Mouse (Mus musculus) heart, embryonic 14.5 days (tissue): ENCODE data around the gene Ms4a18. TPM values are rescaled to one million over a fixed set of nuclear protein-coding genes. Genes with fewer than 3 reads are reported as not detected.

Experiments
- ATAC-seq: fragments of 200-750 bp; cut with Nextera tagmentation; 2 replicates; pipeline ENCODE4 v1.8.0; 2017; ENCODE audit warnings: low read depth, moderate TSS enrichment; ENCODE audit not compliant: insufficient number of reproducible peaks, insufficient read depth, low FRiP score
- H3K27ac ChIP-seq, 2 experiments: fragments of 200-500 bp in 1 of 2; fragments of 300-500 bp in 1 of 2; sonication (generic) in 1 of 2; replicated peaks in 1 of 2; 2 replicates each; pipeline ENCODE4 v1.5.1; 2012 to 2014; ENCODE audit warnings: low read depth in 2 of 2, low read length in 2 of 2, control low read depth in 1 of 2, mild to moderate bottlenecking in 1 of 2, mixed read lengths in 1 of 2; ENCODE audit not compliant: control insufficient read depth in 1 of 2, insufficient read depth in 1 of 2
- H3K27me3 ChIP-seq: fragments of 300-500 bp; sonication (generic); 2 replicates; pipeline ENCODE4 v1.6.1; 2014; ENCODE audit warnings: mild to moderate bottlenecking, low read length, control low read depth; ENCODE audit not compliant: control insufficient read depth, insufficient read depth
- H3K36me3 ChIP-seq: fragments of 300-500 bp; sonication (generic); 2 replicates; pipeline ENCODE4 v1.6.1; 2014; ENCODE audit warnings: mild to moderate bottlenecking, control low read depth, low read length, mixed read lengths; ENCODE audit not compliant: control insufficient read depth, insufficient read depth
- H3K4me1 ChIP-seq, 2 experiments: fragments of 200-500 bp in 1 of 2; fragments of 300-500 bp in 1 of 2; sonication (generic) in 1 of 2; 2 replicates each; pipeline ENCODE4 v1.6.1; 2012 to 2014; ENCODE audit warnings: low read length in 2 of 2, control low read depth in 1 of 2, mixed read lengths in 1 of 2; ENCODE audit not compliant: control insufficient read depth in 2 of 2, insufficient read depth in 2 of 2
- H3K4me2 ChIP-seq: fragments of 300-500 bp; sonication (generic); 2 replicates; pipeline ENCODE4 v1.6.1; 2014; ENCODE audit warnings: mild to moderate bottlenecking, low read length
- H3K4me3 ChIP-seq, 2 experiments: fragments of 200-500 bp in 1 of 2; fragments of 300-500 bp in 1 of 2; sonication (generic) in 1 of 2; 2 replicates each; pipeline ENCODE4 v1.5.1; 2012 to 2014; ENCODE audit warnings: low read length in 2 of 2, mild to moderate bottlenecking in 2 of 2, control low read depth in 1 of 2, low read depth in 1 of 2, moderate library complexity in 1 of 2; ENCODE audit not compliant: control insufficient read depth in 1 of 2, insufficient read depth in 1 of 2
- H3K9ac ChIP-seq: fragments of 300-500 bp; sonication (generic); 2 replicates; pipeline ENCODE4 v1.6.1; 2014; ENCODE audit warnings: mild to moderate bottlenecking, low read length
- H3K9me3 ChIP-seq: fragments of 300-500 bp; sonication (generic); 2 replicates; pipeline ENCODE4 v1.6.1; 2016; ENCODE audit warnings: low read length, control low read depth; ENCODE audit not compliant: control insufficient read depth
- WGBS: fragments of 180-500 bp; shearing (Covaris S2); extraction: QIAGEN DNeasy Blood & Tissue Kit; methylation state at CpG from one replicate; pipeline ENCODE4 v1.1.7; 2014; 5-methylcytosine and 5-hydroxymethylcytosine counted together
- polyA plus RNA-seq: library from polyadenylated mRNA; unstranded; fragments of >200 nt; fragmentation: Nextera tagmentation; extraction: Ambion mirVana; gene quantifications from 2 replicates; pipeline ENCODE4 v1.2.1, GENCODE M21; 2014

The Ms4a18 gene
- polyA plus RNA-seq, 1 experiment from 2014 or later: not detected

- Histone ChIP-seq H3K4me1 (peaks cover 23 to 40% of the 10 kb centered on the region in 2 experiments), H3K27me3 (no peaks in the 10 kb centered on the region), H3K36me3 (peaks cover 17% of the 10 kb centered on the region), H3K4me3 (peak overlapping the region; percentile 25 to 73), H3K9ac (peak overlapping the region; percentile 69), H3K4me2 (peak overlapping the region; percentile 99), H3K9me3 (no peaks in the 10 kb centered on the region), H3K27ac (peak overlapping the region; percentile 10 to 39; a peak in 2 of 4 replicates)
- WGBS: 29% methylated on average over 9 of the region's 9 CpGs
- no peak for ATAC-seq
These were observed 68.3 kb downstream of the Ms4a18 start for GRCm38 (mm10) chr19:10949558-10949957.

- WGBS: under 1% methylated on average over 30 of the region's 30 CpGs
- H3K4me2 ChIP-seq: peak within 1 kb of the TSS; percentile 99
- H3K9me3 ChIP-seq: no peaks in the 10 kb centered on the region
- peaks cover 23 to 40% of the 10 kb centered on the region in 2 experiments for H3K4me1 ChIP-seq
- peak within 1 kb of the TSS; percentile 73 to 84 for H3K4me3 ChIP-seq
- no peaks in the 10 kb centered on the region for H3K27me3 ChIP-seq
- H3K27ac ChIP-seq: peak within 1 kb of the TSS; percentile 14 to 39; a peak in 2 of 4 replicates
- peak; percentile 93 for ATAC-seq
- H3K36me3 ChIP-seq: peaks cover 21% of the 10 kb centered on the region
- H3K9ac ChIP-seq: peak within 1 kb of the TSS; percentile 86
These were observed 68.7 kb downstream of the Ms4a18 start, which contains the start of gene Ccdc86 for GRCm38 (mm10) chr19:10949112-10949511. Gene Ccdc86, minus strand, starts transcription at chr19:10949266.

GRCm38 (mm10) chr19:10948416-10948815 is 69.4 kb downstream of the Ms4a18 start:
- Histone ChIP-seq H3K9me3 (no peaks in the 10 kb centered on the region), H3K36me3 (peaks cover 28% of the 10 kb centered on the region), H3K4me2 (peak overlapping the region; percentile 99), H3K4me1 (peaks cover 23 to 40% of the 10 kb centered on the region in 2 experiments), H3K27ac (no peak overlapping the region), H3K4me3 (peak overlapping the region; percentile 73 to 84), H3K9ac (peak overlapping the region; percentile 86), H3K27me3 (no peaks in the 10 kb centered on the region)
- 0% methylated on average over 20 of the region's 20 CpGs for WGBS
- no peak for ATAC-seq

- Histone ChIP-seq H3K27ac (no peak overlapping the region), H3K4me1 (peaks cover 14 to 31% of the 10 kb centered on the region in 2 experiments), H3K9ac (peak overlapping the region; percentile 86), H3K27me3 (no peaks in the 10 kb centered on the region), H3K4me2 (peak overlapping the region; percentile 99), H3K9me3 (no peaks in the 10 kb centered on the region), H3K4me3 (peak overlapping the region in 1 of 2 experiments; percentile 73; a peak in 2 of 4 replicates), H3K36me3 (peaks cover 40% of the 10 kb centered on the region)
- ATAC-seq: no peak
- 85% methylated on average over 5 of the region's 5 CpGs for whole genome bisulfite sequencing
These were observed 70.6 kb downstream of the Ms4a18 start for GRCm38 (mm10) chr19:10947219-10947618.

Other genes with a start within 250 kb of the Ms4a18 start
- gene Cd6, start 188.0 kb downstream of the Ms4a18 start, polyA plus RNA-seq: not detected in 2 replicates
- 0.46 and 0.66 TPM in 2 replicates for gene Slc15a3, start 178.3 kb downstream of the Ms4a18 start, polyA plus RNA-seq
- 31.6 and 37.0 TPM in 2 replicates for gene Tmem132a, start 148.1 kb downstream of the Ms4a18 start, polyA plus RNA-seq
- 92.4 and 94.5 TPM in 2 replicates for gene Tmem109, start 136.0 kb downstream of the Ms4a18 start, polyA plus RNA-seq
- gene Prpf19, start 122.8 kb downstream of the Ms4a18 start, polyA plus RNA-seq: 32.0 and 35.3 TPM in 2 replicates
- not detected in 2 replicates for gene Zp1, start 97.4 kb downstream of the Ms4a18 start, polyA plus RNA-seq
- 0.07 and 0.22 TPM in 2 replicates for gene Ptgdr2, start 80.9 kb downstream of the Ms4a18 start, polyA plus RNA-seq
- 12.9 and 14.7 TPM in 2 replicates for gene Ccdc86, start 68.8 kb downstream of the Ms4a18 start, polyA plus RNA-seq
- gene Ms4a10, start 43.4 kb downstream of the Ms4a18 start, polyA plus RNA-seq: not detected in 2 replicates
- gene Ms4a15, start 24.8 kb downstream of the Ms4a18 start, polyA plus RNA-seq: 0.15 TPM in 1 of 2 replicates, not detected in the other
- not detected in 2 replicates for gene Ms4a8a, start 63.1 kb upstream of the Ms4a18 start, polyA plus RNA-seq
- gene 1700017D01Rik, start 112.8 kb upstream of the Ms4a18 start, polyA plus RNA-seq: not detected in 2 replicates
- gene 1700025F22Rik, start 147.3 kb upstream of the Ms4a18 start, polyA plus RNA-seq: not detected in 2 replicates
- gene Ms4a13, start 178.7 kb upstream of the Ms4a18 start, polyA plus RNA-seq: not detected in 2 replicates
- gene Ms4a12, start 214.4 kb upstream of the Ms4a18 start, polyA plus RNA-seq: not detected in 2 replicates
- gene Ms4a1, start 248.2 kb upstream of the Ms4a18 start, polyA plus RNA-seq: not detected in 2 replicates